Mouse (Mus musculus) G1E (cell line): ENCODE data around the gene Crb3.

Experiments used
- GATA1 ChIP-seq: IDR thresholded peaks from 2 replicates; pipeline ENCODE4 v1.6.1; 2012; ENCODE audit warnings: borderline replicate concordance, low read length, inconsistent platforms, mixed read lengths
- TAL1 ChIP-seq: conservative IDR thresholded peaks from 2 replicates; pipeline ENCODE4 v1.6.1; 2012; ENCODE audit warnings: low read depth, low read length, inconsistent platforms, mixed read lengths

GRCm38 (mm10) chr17:57087049-57087832, 28.3 kb downstream of the Crb3 start, which contains the start of gene Tubb4a:
- TF ChIP-seq GATA1 (no peak), TAL1 (no peak)
